Mouse (Mus musculus) layer of hippocampus, postnatal 14 days (tissue): ENCODE measurements at regions not wholly inside any gene's neighbourhood (a gene's known extent, or its start where the extent isn't known, plus 50 kb on each side); places are given as distances from the start of the nearest gene placed in this dataset.

Experiments
- DNase-seq, 2 experiments: peaks; one replicate each; pipeline ENCODE4 v3.0.0; 2021 to 2022; ENCODE audit warnings: low spot score in 2 of 2, mixed read lengths in 1 of 2

DNA sequence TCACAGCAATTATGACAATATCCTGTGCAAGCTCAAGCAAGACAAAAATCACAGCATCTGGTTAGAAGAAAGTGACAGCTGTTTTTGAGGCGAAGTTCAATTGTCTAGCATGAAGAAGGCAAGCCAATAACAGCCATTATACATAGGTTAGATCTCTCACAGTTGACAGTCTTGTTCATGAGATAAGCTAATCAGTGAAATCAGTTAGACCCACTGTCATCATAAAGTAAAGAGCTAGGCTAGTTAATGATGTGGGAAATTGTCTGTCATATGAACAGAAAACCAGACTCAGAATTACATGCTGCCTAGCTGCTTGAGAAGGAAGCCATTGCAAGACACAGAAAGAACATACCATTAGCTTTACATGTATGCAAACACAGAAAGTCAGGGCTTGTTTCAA is 470.2 kb upstream of the 5930422O12Rik start:
- no peak for DNase-seq

DNA sequence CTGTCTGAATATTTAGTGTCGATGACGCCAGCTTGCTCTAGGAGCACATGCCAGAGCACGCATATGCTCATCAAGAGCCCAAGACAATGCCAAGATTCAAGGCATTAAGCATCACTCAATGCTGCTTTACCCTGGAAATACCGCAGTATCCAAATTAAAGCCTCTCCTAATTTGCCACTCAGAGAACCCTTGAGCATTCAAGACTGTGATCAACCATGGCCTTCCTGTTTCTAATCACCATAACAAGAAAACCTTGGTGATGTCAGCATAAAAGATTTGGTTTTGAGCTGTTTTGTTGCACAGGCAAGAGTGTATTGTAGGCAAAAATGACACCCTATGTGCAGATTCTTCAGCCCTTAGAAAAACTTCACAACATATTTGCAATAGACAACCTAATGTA is 469.7 kb upstream of the 5930422O12Rik start:
- DNase-seq: peak in 1 of 2 experiments; percentile 15

- DNase-seq: peak in 1 of 2 experiments; percentile 21
Observed at GRCm38 (mm10) chr8:32959326-32960064, 469.0 kb upstream of the 5930422O12Rik start.

DNA sequence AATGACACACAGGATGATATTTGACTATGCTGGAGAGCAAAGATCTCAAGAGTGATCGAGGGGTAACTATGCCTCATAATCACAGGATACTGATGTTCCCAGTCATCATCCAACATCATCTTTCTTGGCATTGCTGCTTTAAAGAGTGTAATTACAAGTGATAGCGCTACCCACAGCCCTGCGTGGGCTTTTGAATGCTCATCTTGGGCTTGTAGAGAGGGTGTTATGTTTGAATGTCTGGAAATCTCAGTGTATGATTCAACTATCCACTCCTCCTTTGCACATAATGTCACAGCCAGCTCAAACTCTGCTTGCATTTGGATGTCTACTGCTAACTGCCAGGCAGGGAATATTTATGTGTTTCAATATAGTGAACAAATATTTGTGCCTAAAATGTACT is 438.3 kb upstream of the 5930422O12Rik start:
- no peak for DNase-seq

- DNase-seq: peak in 1 of 2 experiments; percentile 11
Observed at GRCm38 (mm10) chr8:33003967-33004564, 424.4 kb upstream of the 5930422O12Rik start.

DNA sequence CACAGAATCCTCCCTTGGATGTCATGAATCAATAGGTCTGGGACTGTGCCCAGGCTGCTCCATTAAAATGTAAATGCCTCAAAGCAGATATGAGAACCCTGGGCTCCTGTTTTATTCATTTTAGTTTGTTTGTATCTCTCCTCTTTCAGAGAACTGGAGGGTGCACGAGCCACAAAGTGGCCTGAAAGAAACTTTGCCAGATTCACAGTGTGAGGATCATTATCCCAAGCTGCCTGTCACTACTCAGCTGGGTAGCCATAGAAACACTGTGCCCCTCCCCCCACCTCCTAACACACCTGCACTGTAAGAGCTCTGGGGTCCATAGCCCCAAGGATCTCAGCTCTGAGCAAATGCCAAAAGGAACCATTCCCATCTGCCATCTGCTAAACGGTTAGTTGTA is 423.9 kb upstream of the 5930422O12Rik start:
- no peak for DNase-seq

DNA sequence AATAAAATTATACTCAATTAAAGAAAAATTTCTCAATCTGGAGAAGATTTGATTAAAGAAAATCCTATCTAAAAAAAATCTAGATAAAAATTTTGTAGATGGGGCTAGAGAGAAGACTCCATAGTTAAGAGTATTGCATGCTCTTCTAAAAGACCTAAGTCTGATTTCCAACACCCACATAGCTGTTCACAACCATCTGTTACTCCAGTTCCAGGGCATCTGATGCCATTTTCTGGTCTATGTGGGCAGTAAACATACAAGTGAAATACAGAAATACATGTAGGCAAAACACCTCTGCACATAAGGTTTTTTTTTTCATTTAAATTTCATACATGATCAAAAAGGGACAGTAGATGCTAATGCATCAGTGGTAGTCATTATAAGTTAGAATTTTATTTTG is 418.4 kb upstream of the 5930422O12Rik start:
- peak in 1 of 2 experiments; percentile 22 for DNase-seq

GRCm38 (mm10) chr8:33012784-33013183 is 415.7 kb upstream of the 5930422O12Rik start:
- no peak for DNase-seq

DNA sequence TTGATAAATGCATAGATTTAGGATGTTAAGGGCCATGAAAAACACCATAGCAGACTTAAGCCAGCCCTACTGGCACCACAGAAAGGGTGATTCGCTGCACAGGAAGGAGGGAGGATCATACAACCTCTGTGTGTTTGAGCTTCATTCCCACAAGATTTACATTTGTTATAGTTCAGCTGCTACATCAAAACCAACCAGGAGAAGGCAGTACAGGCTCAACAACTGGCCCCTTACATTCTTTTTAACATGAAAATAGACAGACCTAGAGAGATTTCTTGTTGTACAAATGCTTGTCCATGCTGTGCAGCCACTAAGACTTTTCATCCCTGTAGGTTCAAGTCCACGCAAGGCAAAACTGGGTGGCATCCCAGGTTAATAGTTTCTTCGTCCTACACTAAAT is 412.6 kb upstream of the 5930422O12Rik start:
- no peak for DNase-seq

DNA sequence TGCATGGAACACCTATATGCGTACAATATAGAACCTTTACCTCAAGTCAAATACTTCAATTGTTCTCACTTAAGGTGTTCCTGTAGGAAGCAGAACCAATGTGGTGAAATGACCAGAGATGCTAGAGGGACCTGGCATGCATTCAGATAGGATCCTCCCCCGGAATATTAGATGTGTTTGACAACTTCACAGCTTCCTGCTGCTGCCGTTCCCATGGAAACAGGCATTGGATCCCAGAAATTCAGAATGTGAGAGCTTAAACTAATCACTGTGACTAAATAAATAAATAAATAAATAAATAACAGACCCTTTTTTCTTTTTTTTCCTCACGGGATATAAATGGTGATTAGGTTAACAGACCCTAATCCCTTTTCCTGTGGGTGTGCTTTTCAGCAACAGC is 401.5 kb upstream of the 5930422O12Rik start:
- DNase-seq: no peak

GRCm38 (mm10) chr8:33029453-33029852 is 399.1 kb upstream of the 5930422O12Rik start:
- DNase-seq: no peak

DNA sequence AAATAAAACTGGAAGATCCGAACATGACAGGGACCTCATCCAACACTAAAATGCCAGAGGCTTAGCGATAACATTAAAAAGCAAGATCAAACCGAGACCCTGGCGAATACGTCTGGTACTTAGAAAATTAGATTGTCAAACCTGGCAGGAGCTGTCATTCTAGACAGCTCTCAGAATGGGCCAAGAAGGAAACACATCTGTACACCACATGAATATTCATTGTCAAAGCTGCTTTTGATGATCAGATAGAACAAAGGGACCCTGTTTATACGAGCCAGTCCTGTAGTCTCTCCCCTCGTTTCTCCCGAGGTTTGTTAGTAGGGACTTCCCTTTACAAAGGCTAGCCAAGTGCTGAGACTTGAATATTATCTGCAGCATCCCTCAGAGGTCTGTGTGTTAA is 376.5 kb upstream of the 5930422O12Rik start:
- DNase-seq: no peak

DNA sequence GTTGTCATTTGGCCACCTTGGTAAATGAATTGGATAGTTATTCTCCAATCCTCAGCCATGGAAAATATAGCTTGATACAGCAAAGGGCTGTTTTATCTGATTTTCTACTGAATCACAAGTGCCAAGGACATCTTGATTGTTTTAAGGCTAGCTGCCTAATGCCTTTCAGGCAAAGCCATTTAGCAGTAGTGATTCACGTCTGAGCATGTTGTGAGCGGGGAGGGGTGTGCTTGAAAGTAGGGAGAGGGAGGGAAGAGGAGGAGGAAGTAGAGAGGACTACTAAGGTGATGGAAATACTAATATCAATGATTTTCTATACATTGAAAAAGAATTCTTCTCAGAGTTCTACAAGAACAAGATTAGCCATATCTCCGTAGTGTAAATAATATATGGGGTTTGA is 362.9 kb upstream of the 5930422O12Rik start:
- DNase-seq: no peak

DNA sequence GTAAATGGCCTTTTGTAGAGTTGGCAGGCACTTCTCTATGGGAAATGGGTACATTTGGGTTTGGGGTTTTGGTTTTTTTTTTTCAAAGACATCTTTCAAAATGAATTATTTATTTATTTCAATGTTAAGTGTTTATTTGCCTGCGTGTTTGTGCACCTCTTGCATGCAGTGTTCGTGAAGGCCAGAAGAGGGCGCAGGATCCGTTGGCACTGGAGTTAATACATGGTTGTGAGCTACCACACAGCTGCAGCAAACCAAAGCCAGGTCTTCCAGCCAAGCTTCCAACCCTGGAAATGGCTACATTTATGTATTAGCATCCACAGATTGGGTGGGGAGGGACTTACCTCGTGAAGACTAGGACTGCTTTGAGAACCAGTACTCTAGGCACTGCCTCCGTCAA is 362.3 kb upstream of the 5930422O12Rik start:
- DNase-seq: no peak

DNA sequence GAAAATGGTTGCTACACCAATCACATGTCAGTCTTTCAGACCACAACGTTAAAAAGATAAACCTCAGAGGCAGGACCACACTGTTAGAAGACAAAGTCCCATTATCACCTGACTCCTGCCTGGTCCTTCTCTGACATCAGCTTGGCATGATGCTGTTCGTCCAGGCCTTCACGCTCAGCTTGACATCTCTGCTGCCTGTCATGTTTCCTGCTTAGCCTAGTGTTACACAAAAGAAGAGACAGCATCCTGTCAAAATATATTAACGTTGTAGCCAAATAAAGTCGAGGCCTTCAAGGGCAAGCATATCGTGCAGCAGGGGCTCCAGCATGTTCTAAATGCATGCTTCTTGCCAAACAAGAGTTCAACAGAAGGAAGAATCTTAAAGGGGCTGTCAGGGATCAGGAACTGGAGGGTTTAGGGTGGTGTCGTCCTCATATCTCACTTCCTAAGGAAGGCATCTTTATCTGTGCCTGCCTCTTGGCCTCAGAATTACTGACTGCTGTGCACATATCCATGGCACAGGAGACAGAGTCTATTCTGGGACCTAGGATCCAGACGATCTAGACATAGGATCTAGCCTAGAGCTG is 361.0 kb upstream of the 5930422O12Rik start:
- no peak for DNase-seq

DNA sequence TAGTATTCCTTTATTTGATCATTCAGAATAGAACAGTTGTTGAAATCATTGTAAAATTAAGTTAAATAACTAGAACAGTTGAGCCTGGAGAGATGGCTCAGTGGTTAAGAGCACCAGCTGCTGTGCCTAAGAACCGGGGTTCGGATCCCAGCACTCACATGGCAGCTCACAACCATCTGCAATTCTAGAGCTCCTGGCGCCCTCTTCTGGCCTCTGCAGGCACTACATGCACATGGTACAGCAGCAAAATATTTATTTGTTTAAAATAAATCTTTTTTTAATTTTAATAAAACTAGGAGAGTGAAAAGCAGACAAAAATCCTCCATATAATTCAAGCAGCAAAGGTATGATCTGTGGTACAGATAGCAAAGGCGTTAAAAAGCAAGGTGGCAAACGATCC is 360.0 kb upstream of the 5930422O12Rik start:
- DNase-seq: no peak

DNA sequence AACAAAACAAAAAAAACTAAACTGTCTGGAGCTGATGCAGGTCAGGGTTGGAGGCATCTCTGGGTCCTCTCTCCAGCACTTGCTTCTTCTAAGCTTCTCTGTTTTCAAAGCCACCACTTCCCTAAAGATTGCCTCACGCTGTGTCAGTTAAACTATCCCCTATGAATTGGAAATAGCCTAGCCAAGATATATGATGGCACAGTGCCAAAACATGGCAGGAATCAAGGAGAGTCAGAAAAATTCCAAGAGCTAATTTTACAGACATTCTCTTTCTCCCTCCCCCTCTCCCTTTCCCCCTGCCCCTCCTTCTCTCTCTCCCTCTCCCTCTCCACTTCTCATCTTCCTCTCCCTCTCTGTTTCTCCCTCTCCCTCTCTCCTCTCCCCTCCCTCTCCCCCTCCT is 353.3 kb upstream of the 5930422O12Rik start:
- DNase-seq: no peak

GRCm38 (mm10) chr8:33076253-33076652 is 352.3 kb upstream of the 5930422O12Rik start:
- no peak for DNase-seq

- no peak for DNase-seq
Observed at GRCm38 (mm10) chr8:33078125-33078524, 350.4 kb upstream of the 5930422O12Rik start.

DNA sequence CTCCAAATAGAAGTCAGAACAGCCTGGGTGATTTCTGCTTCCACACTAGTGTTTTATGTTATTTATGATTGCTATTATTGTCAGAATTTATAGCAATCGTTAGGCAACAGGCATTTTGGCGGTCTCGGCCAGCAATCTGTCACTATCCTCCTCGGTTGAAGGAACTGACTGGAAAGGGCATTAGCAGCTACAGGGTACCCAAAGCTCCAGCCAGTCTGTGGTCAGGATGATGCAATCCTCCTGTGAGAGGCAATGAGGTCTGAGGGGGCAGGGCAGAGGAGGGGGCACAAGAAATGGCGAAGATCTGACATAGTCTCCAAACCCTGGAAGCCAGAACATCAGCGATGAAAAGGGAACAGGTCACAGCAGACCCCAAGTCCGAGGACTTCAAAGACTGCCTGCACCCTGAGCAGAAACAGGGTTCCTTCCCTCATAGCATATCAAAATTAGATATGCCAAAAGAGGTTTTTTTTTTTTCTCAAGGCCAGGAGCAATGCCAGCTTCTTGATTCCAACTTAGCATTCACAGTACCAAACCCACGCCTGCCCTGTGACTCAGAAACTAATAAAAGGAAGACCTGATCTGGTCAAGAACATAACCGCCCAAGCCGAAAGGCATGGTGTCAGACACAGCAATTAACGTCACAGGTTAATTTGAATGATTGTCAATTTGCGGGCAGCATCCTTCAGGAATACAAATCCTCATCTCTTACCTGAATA is 348.5 kb upstream of the 5930422O12Rik start:
- no peak for DNase-seq

- DNase-seq: no peak
Observed at GRCm38 (mm10) chr8:33081941-33082340, 346.6 kb upstream of the 5930422O12Rik start.

DNA sequence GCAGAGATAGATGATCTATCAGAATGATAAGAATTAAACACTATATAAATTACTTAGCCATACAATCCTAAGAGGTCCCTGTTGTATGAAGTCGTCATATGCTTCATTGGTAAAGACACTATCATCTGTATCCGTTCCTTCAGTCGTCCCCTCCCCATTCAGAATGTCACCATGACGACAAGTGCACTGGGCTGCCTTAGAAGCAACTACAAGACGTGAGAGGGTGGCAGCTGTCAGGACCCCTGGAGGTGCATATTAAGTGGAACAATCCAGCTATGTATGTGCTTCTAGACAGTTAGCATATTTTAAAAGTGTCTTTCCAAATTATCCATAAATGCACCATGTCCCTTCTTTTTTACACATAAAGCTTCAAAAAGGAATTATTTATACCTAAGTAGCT is 343.0 kb upstream of the 5930422O12Rik start:
- no peak for DNase-seq
